Mouse (Mus musculus) heart, embryonic 11.5 days (tissue): ENCODE measurements at regions not wholly inside any gene's neighbourhood (a gene's known extent, or its start where the extent isn't known, plus 50 kb on each side); places are given as distances from the start of the nearest gene placed in this dataset.

ENCODE experiments used
- ATAC-seq: fragments of 200-750 bp; cut with Nextera tagmentation; replicated peaks from 2 replicates; pipeline ENCODE4 v1.8.0; 2017; ENCODE audit warnings: moderate library complexity; ENCODE audit not compliant: insufficient number of reproducible peaks, low FRiP score, low TSS enrichment
- H3K27ac ChIP-seq: fragments of 300-500 bp; sonication (generic); 2 replicates; pipeline ENCODE4 v1.5.1; 2014; ENCODE audit warnings: mild to moderate bottlenecking, low read depth, low read length
- H3K27me3 ChIP-seq: fragments of 300-500 bp; sonication (generic); 2 replicates; pipeline ENCODE4 v1.6.1; 2014; ENCODE audit warnings: mild to moderate bottlenecking, low read length, mixed read lengths; ENCODE audit not compliant: control insufficient read depth, insufficient read depth
- H3K36me3 ChIP-seq: fragments of 300-500 bp; sonication (generic); 2 replicates; pipeline ENCODE4 v1.6.1; 2014; ENCODE audit warnings: mild to moderate bottlenecking, low read length, moderate library complexity, mixed read lengths; ENCODE audit not compliant: control insufficient read depth, insufficient read depth
- H3K4me1 ChIP-seq: fragments of 300-500 bp; sonication (generic); 2 replicates; pipeline ENCODE4 v1.6.1; 2014; ENCODE audit warnings: low read length; ENCODE audit not compliant: control insufficient read depth, insufficient read depth
- H3K4me2 ChIP-seq: fragments of 300-500 bp; sonication (generic); 2 replicates; pipeline ENCODE4 v1.6.1; 2014; ENCODE audit warnings: mild to moderate bottlenecking, moderate library complexity
- H3K4me3 ChIP-seq: fragments of 300-500 bp; sonication (generic); 2 replicates; pipeline ENCODE4 v1.5.1; 2014; ENCODE audit warnings: low read depth, low read length
- H3K9ac ChIP-seq: fragments of 300-500 bp; sonication (generic); 2 replicates; pipeline ENCODE4 v1.6.1; 2014; ENCODE audit warnings: mild to moderate bottlenecking, low read depth, low read length, moderate library complexity
- H3K9me3 ChIP-seq: fragments of 300-500 bp; sonication (generic); replicated peaks from 2 replicates; pipeline ENCODE4 v1.6.1; 2016; ENCODE audit warnings: low read length; ENCODE audit not compliant: control insufficient read depth
- WGBS: fragments of 180-500 bp; shearing (Covaris S2); extraction: QIAGEN DNeasy Blood & Tissue Kit; methylation state at CpG from one replicate; pipeline ENCODE4 v1.1.7; 2014; ENCODE audit not compliant: insufficient replicate concordance; 5-methylcytosine and 5-hydroxymethylcytosine counted together

DNA sequence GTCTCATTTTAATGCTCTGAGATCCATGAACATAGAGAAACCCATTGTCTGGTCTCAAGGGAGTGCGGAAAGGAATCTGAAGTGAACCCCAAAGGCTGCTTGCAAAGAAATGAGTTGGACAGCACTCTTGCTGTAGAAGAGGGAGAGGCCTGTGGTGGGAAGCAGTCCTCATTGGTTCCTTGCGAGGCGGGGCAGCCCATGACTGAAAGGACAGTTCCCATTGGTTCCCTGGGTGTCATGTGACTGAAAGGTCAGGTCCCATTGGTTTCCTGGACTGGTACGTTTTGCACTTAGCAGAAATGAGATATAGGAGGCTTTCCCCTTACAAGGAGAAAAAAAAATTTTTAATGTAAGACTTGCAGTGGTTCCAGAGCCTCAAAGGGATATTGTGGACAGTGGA, 119.9 kb upstream of the Ajap1 start:
- Histone ChIP-seq H3K9ac (no peak overlapping the region), H3K4me3 (no peak overlapping the region), H3K9me3 (no peaks in the 10 kb centered on the region), H3K27ac (no peak overlapping the region), H3K4me2 (no peak overlapping the region), H3K4me1 (0 out of 2 replicates have a peak, but pooled peaks cover 5% of the 10 kb centered on the region), H3K36me3 (no peaks in the 10 kb centered on the region), H3K27me3 (peaks cover 25% of the 10 kb centered on the region)
- no peak for ATAC-seq
- WGBS: 81% methylated on average over 4 of the region's 4 CpGs

DNA sequence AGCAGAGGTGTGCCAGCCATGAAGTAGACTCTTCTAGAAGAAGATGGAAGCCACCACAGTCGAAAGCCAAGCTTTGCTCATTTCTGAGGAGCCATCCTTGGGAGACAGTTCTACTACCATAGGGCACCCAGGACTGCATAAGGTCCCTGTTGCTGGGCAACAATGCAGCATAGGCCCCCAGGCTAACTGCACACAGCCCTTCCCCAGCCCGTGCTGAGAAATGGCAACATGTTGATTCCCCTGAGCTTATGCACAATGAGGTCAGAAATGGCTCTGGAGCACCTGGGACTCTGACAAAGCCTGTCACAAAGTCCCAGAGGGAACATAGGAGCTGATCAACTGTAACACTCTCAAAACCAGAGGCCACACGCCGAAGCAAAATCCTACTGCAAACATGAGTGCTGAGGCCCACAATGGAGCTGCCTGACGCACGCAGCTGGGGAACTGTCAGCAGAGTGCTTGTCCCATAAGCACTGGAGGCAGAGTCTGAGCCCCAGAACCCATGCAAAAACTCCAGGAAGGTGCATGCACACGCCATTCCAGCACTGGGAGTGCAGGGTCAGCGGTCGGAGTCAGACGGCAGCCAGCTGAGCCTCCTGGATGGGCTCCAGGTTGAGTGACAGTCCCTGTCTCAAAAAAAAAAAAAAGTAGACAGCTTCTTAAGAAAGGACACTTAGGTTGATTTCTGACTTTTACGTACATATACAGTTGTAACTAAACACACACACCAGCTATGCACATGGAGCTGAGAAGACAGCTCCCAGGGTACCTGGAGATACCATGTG, 120.6 kb upstream of the Ajap1 start:
- Histone ChIP-seq H3K4me1 (0 out of 2 replicates have a peak, but pooled peaks cover 5% of the 10 kb centered on the region), H3K4me2 (no peak overlapping the region), H3K36me3 (no peaks in the 10 kb centered on the region), H3K27ac (no peak overlapping the region), H3K27me3 (peaks cover 23% of the 10 kb centered on the region), H3K9ac (no peak overlapping the region), H3K9me3 (no peaks in the 10 kb centered on the region), H3K4me3 (no peak overlapping the region)
- WGBS: 80% methylated on average over 11 of the region's 11 CpGs
- ATAC-seq: no peak

DNA sequence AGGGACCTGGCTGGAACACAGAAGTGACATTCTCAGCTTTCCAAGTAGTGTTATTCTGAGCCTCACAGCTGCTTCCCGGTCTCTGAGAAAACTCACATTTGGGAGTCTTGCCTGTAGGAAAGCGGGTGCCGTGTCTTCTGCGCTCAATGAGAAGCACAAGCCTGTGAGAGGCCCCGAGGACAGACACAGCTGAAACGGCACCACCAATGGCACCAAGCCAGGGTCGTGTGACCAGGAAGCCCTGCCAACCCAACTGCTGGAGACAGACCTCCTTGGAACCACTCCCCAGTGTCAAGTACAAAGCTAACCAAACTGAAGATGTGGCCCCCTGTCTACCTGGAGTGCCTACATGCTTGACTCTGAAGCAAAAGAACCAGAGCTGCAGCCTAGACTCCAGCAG, 121.3 kb upstream of the Ajap1 start:
- no peak for ATAC-seq
- 81% methylated on average over 7 of the region's 7 CpGs for WGBS
- no peak overlapping the region for H3K4me2 ChIP-seq
- H3K9me3 ChIP-seq: no peaks in the 10 kb centered on the region
- no peak overlapping the region for H3K27ac ChIP-seq
- H3K36me3 ChIP-seq: no peaks in the 10 kb centered on the region
- 0 out of 2 replicates have a peak, but pooled peaks cover 5% of the 10 kb centered on the region for H3K4me1 ChIP-seq
- no peak overlapping the region for H3K4me3 ChIP-seq
- H3K27me3 ChIP-seq: peaks cover 21% of the 10 kb centered on the region
- H3K9ac ChIP-seq: no peak overlapping the region

DNA sequence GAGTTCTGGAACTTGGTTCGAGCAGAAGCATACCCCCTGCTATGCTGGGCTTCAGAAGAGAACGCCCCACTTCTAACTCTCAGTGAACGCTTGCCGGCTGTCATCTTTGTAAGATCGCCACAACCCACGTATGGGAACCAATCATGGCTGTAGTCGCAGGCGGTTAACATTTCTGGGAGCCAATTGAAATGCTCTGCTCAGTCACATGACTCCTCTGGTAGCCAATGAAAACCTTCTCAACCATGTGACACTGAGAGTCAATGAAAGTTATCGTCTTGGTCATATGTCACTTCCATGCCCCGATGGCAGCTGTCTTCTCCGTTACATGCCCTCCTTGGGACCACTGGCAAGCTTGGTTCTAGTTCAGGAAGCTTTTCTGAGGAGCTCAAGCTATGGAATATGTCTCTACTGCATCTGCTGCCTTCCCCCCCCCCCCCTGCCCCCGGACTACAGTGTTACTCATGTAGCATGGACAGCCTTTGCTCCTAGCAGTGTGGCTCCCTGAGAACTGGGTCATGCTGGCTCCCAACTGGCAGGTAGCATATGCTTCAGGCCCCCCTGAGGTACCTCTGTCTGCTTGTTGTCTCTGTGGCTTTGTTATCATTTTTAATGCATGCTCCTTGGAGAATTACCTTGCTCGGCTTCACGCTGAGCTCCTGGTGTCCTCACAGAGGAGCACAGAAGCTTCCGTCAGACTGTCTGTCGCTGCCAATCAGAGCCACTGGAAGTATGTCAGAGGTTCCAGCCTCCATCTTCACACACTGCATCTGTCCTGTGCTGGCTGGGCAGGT, 122.3 kb upstream of the Ajap1 start:
- Histone ChIP-seq H3K27ac (no peak overlapping the region), H3K9me3 (no peaks in the 10 kb centered on the region), H3K4me1 (0 out of 2 replicates have a peak, but pooled peaks cover 2% of the 10 kb centered on the region), H3K4me3 (no peak overlapping the region), H3K4me2 (no peak overlapping the region), H3K36me3 (no peaks in the 10 kb centered on the region), H3K9ac (no peak overlapping the region), H3K27me3 (peaks cover 14% of the 10 kb centered on the region)
- no peak for ATAC-seq
- 83% methylated on average over 16 of the region's 16 CpGs for whole genome bisulfite sequencing

DNA sequence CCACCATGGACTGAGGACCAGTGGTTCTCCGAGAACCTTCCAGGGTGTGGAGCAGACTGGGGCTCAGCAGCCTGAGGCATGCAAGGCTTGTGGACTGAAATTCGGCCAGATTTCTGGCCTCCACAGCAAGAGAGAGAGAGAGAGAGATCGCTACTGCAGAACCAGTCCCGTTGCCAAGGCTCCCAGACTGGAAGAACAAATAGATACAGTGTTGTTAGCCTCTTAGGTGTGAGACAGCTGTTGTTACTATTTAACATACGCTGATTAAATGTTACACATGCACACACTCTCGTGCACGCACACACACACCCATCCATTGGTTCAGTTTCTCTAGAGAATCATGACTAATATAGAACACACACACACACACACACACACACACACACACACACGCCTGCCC, 133.4 kb upstream of the Ajap1 start:
- H3K4me2 ChIP-seq: no peak overlapping the region
- H3K4me3 ChIP-seq: no peak overlapping the region
- no peak overlapping the region for H3K27ac ChIP-seq
- no peaks in the 10 kb centered on the region for H3K27me3 ChIP-seq
- ATAC-seq: no peak
- WGBS: 78% methylated on average over 8 of the region's 8 CpGs
- no peaks in the 10 kb centered on the region for H3K36me3 ChIP-seq
- H3K9ac ChIP-seq: no peak overlapping the region
- H3K4me1 ChIP-seq: no peaks in the 10 kb centered on the region
- H3K9me3 ChIP-seq: no peaks in the 10 kb centered on the region

DNA sequence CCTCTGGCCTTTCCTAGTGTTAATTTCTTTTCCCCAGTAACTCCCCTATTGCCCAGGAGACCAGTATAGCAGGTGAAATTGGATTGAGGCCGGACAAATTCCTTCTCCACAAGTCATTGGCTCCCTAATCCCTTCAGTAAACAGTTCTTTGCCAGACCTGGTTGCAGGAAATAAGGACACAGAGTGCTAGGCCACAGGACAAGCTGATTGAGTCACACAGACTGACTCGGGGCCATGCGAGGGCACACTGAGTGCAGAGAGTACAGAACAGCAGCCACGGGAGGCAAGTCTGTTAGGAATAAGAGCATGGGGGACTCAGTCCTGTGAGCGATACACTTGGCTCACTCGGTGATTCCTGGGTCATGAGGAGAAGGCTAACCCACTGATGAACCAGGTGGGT, 134.3 kb upstream of the Ajap1 start:
- H3K27me3 ChIP-seq: no peaks in the 10 kb centered on the region
- H3K4me3 ChIP-seq: no peak overlapping the region
- no peak overlapping the region for H3K4me2 ChIP-seq
- no peak for ATAC-seq
- WGBS: 79% methylated on average over 6 of the region's 6 CpGs
- H3K27ac ChIP-seq: no peak overlapping the region
- no peak overlapping the region for H3K9ac ChIP-seq
- H3K36me3 ChIP-seq: no peaks in the 10 kb centered on the region
- no peaks in the 10 kb centered on the region for H3K9me3 ChIP-seq
- no peaks in the 10 kb centered on the region for H3K4me1 ChIP-seq

DNA sequence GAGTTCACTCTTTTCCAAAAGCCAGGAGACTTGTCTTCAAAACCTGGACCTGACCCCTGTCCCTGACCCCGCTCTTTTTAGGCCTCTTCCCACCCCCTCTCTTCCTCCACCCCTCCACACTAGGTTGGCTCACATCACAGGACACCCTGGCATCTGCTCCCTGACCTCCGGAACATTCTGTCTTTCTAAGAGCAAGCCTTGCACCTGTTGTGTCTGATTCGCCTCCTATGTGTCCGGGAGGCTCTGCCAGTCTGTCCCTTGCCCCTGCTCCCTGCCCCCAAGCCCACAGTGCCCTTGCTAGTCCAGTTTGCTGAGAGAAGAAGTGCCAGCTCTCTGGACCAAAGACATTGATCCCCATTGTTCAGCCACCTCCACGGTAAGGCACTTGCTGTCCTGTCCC, 138.3 kb upstream of the Ajap1 start:
- Histone ChIP-seq H3K27me3 (no peaks in the 10 kb centered on the region), H3K4me3 (no peak overlapping the region), H3K9ac (no peak overlapping the region), H3K27ac (no peak overlapping the region), H3K9me3 (no peaks in the 10 kb centered on the region), H3K4me2 (no peak overlapping the region), H3K36me3 (no peaks in the 10 kb centered on the region), H3K4me1 (no peaks in the 10 kb centered on the region)
- ATAC-seq: no peak
- WGBS: 75% methylated on average over 5 of the region's 5 CpGs

DNA sequence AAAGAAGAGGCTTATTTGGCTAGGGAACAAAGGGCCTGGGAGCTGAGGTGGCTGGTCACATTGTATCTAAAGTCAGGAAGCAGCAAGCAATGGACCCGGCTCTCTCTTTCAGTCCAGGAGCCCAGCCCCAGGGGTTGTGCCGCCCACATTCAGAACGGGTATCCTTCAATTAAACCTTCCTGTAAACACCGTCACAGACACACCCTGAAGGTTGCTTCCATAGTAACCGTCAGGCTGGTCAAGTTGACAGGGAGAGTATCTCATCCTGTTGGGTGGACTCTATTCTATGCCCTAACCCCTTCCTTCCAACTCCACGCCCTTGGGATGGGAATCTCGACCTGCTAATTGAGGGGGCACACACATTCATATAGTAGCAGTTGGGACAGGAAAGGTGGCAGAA, 148.6 kb upstream of the Ajap1 start:
- no peaks in the 10 kb centered on the region for H3K27me3 ChIP-seq
- H3K36me3 ChIP-seq: no peaks in the 10 kb centered on the region
- no peak for ATAC-seq
- no peaks in the 10 kb centered on the region for H3K9me3 ChIP-seq
- no peak overlapping the region for H3K9ac ChIP-seq
- no peak overlapping the region for H3K27ac ChIP-seq
- H3K4me2 ChIP-seq: no peak overlapping the region
- 83% methylated on average over 7 of the region's 7 CpGs for WGBS
- no peak overlapping the region for H3K4me3 ChIP-seq
- H3K4me1 ChIP-seq: no peaks in the 10 kb centered on the region
